In genomic region chr3:79202275-79203153, GRCm38 (mm10) we compare ENCODE assay signal across 8 mouse cellular contexts.
DNase-seq lines count a peak whose midpoint lies in the region; ATAC-seq and TF ChIP-seq lines count a peak whose summit lies in the region.

No protein-coding gene starts in this region.

- TF ChIP-seq POLR2A in MEL (IDR thresholded peaks at IDR 0.05; ENCODE audit: control insufficient read depth in 1 of 2, insufficient read depth in 1 of 2, low read depth in 1 of 2, low read length in 2 of 2, poor library complexity in 1 of 2), result no peak

- peak overlapping the region; percentile 43 for H3K9ac ChIP-seq in MEL (ENCODE audit: control insufficient read depth, low read depth, low read length, poor library complexity, severe bottlenecking)
- H3K9ac ChIP-seq in forebrain, embryonic 13.5 days, result no peak overlapping the region
- no peak overlapping the region for H3K9ac ChIP-seq in lung, embryonic 14.5 days

- peak; percentile 79 to 94 (median 88) for TF ChIP-seq CTCF in MEL (IDR thresholded peaks at IDR 0.05 in 2 of 3, conservative IDR thresholded peaks at IDR 0.05 in 1 of 3; ENCODE audit: control insufficient read depth in 1 of 3, insufficient read depth in 1 of 3, low read depth in 2 of 3, low read length in 3 of 3, poor library complexity in 1 of 3, severe bottlenecking in 1 of 3)
- peak; percentile 90 for TF ChIP-seq CTCF in lung, embryonic 14.5 days (IDR thresholded peaks at IDR 0.05; ENCODE audit: low read depth)

- peak; percentile 86 for DNase-seq in MEL (ENCODE audit: low read depth, low spot score)
- DNase-seq in c-Kit-positive CD71-positive TER-119-negative erythroid progenitor cells, embryonic 14.5 days (ENCODE audit: low read depth), result peak; percentile 59
- peak; percentile 78 to 81 for DNase-seq in heart, postnatal 36 days
- peak; percentile 86 for DNase-seq in layer of hippocampus, adult 11-12 months (ENCODE audit: low spot score)
- DNase-seq in lung, embryonic 14.5 days, result peak; percentile 92
- DNase-seq in ovary, postnatal 14 days (ENCODE audit: low spot score), result peak; percentile 62
- peak; percentile 37 to 76 for DNase-seq in urinary bladder, postnatal 4 days (ENCODE audit: low spot score in 2 of 2)

- intact Hi-C loops in heart, postnatal 36 days (cut with DNase I), result loop anchor here (1.0 to 5.0 kb wide), 3 partner anchors 240 to 384 kb away; no protein-coding TSS in a partner anchor

- 45% methylated on average over 11 of the region's 11 CpGs for WGBS in forebrain, embryonic 13.5 days
- whole genome bisulfite sequencing in lung, embryonic 14.5 days, result 33% methylated on average over 11 of the region's 11 CpGs

- H3K27ac ChIP-seq in MEL (ENCODE audit: control insufficient read depth, low read depth, low read length), result peak overlapping the region; percentile 77
- no peak overlapping the region for H3K27ac ChIP-seq in forebrain, embryonic 13.5 days
- no peak overlapping the region for H3K27ac ChIP-seq in lung, embryonic 14.5 days (ENCODE audit: low read depth)

- ATAC-seq in forebrain, embryonic 13.5 days, result peak; percentile 73
- peak; percentile 70 for ATAC-seq in lung, embryonic 14.5 days (ENCODE audit: insufficient read depth)

- H3K4me3 ChIP-seq in MEL (ENCODE audit: control insufficient read depth in 1 of 2, insufficient read depth in 1 of 2, low read depth in 2 of 2, low read length in 2 of 2), result peak overlapping the region; percentile 22 to 35; a peak in 3 of 4 replicates
- no peak overlapping the region for H3K4me3 ChIP-seq in forebrain, embryonic 13.5 days
- no peak overlapping the region for H3K4me3 ChIP-seq in lung, embryonic 14.5 days (ENCODE audit: low read depth, low read length)

- H3K79me2 ChIP-seq in MEL (ENCODE audit: control insufficient read depth, insufficient read depth, low read length, poor library complexity), result no peaks in the 10 kb centered on the region

- no peaks in the 10 kb centered on the region for H3K9me3 ChIP-seq in MEL (replicated peaks; ENCODE audit: insufficient read depth, low read length)
- no peaks in the 10 kb centered on the region for H3K9me3 ChIP-seq in forebrain, embryonic 13.5 days (replicated peaks)
- no peaks in the 10 kb centered on the region for H3K9me3 ChIP-seq in lung, embryonic 14.5 days (ENCODE audit: low read depth, low read length)

- H3K4me1 ChIP-seq in MEL (ENCODE audit: control insufficient read depth in 1 of 2, insufficient read depth in 2 of 2, low read length in 2 of 2), result peaks cover 0 to 5% of the 10 kb centered on the region in 2 experiments; a peak in 1 of 4 replicates
- H3K4me1 ChIP-seq in forebrain, embryonic 13.5 days, result peaks cover 21% of the 10 kb centered on the region
- H3K4me1 ChIP-seq in lung, embryonic 14.5 days (ENCODE audit: insufficient read depth), result peaks cover 7% of the 10 kb centered on the region

- peak in 1 of 2 experiments; percentile 18; a peak in 1 of 4 replicates for TF ChIP-seq EP300 in MEL (IDR thresholded peaks at IDR 0.05; ENCODE audit: low read depth in 1 of 2, low read length in 2 of 2)

- H3K4me2 ChIP-seq in forebrain, embryonic 13.5 days, result no peak overlapping the region
- no peak overlapping the region for H3K4me2 ChIP-seq in lung, embryonic 14.5 days

- no peaks in the 10 kb centered on the region; a peak in 1 of 4 replicates for H3K36me3 ChIP-seq in MEL (ENCODE audit: control insufficient read depth in 1 of 2, insufficient read depth in 2 of 2, low read length in 2 of 2)
- no peaks in the 10 kb centered on the region for H3K36me3 ChIP-seq in forebrain, embryonic 13.5 days (ENCODE audit: poor library complexity, severe bottlenecking)
- H3K36me3 ChIP-seq in lung, embryonic 14.5 days (ENCODE audit: insufficient read depth), result no peaks in the 10 kb centered on the region

- no peaks in the 10 kb centered on the region for H3K27me3 ChIP-seq in MEL (ENCODE audit: control insufficient read depth in 1 of 2, insufficient read depth in 2 of 2, low read length in 2 of 2)
- no peaks in the 10 kb centered on the region for H3K27me3 ChIP-seq in forebrain, embryonic 13.5 days
- H3K27me3 ChIP-seq in lung, embryonic 14.5 days (ENCODE audit: insufficient read depth, low read length), result no peaks in the 10 kb centered on the region

- peak; percentile 94 for TF ChIP-seq RAD21 in MEL (IDR thresholded peaks at IDR 0.05; ENCODE audit: low read depth, low read length)

TF ChIP-seq in MEL, 35 proteins besides CTCF, POLR2A, EP300 and RAD21:
- peak; percentile 27; the same call in 1 of the 2 replicates for TF ChIP-seq BHLHE40 (IDR thresholded peaks at IDR 0.05; ENCODE audit: borderline replicate concordance, low read depth, low read length)
- TF ChIP-seq GATA1 (IDR thresholded peaks at IDR 0.05; ENCODE audit: low read depth, low read length), result peak; percentile 57; the same call in 1 of the 2 replicates
- peak; percentile 87 for TF ChIP-seq ZNF384 (IDR thresholded peaks at IDR 0.05; ENCODE audit: low read depth, low read length)
- peak; percentile 94 for TF ChIP-seq SMC3 (IDR thresholded peaks at IDR 0.05; ENCODE audit: low read depth, low read length)
- TF ChIP-seq MYB (IDR thresholded peaks at IDR 0.05; ENCODE audit: low read depth, low read length), result no peak
- TF ChIP-seq USF1 (IDR thresholded peaks at IDR 0.05; ENCODE audit: low read depth, low read length), result peak; percentile 84
- no peak for TF ChIP-seq KAT2A (conservative IDR thresholded peaks at IDR 0.05; ENCODE audit: low read depth, low read length)
- TF ChIP-seq SIN3A (IDR thresholded peaks at IDR 0.05; ENCODE audit: low read length), result peak; percentile 79
- TF ChIP-seq ZC3H11A (IDR thresholded peaks at IDR 0.05; ENCODE audit: low read depth, low read length), result peak; percentile 94
- TF ChIP-seq ETS1 (IDR thresholded peaks at IDR 0.05; ENCODE audit: low read depth, low read length), result peak; percentile 21; the same call in 1 of the 2 replicates
- TF ChIP-seq MEF2A (IDR thresholded peaks at IDR 0.05; ENCODE audit: extremely low read depth, insufficient replicate concordance, low read depth, low read length, poor library complexity, severe bottlenecking), result no peak
- TF ChIP-seq USF2 (IDR thresholded peaks at IDR 0.05; ENCODE audit: borderline replicate concordance in 1 of 2, insufficient read depth in 1 of 2, low read depth in 1 of 2, low read length in 2 of 2), result 0 out of 4 replicates have a peak, but pooled peaks of 1 of the 2 experiments have one; percentile 36
- TF ChIP-seq HCFC1 (IDR thresholded peaks at IDR 0.05; ENCODE audit: low read depth, low read length), result no peak
- no peak for TF ChIP-seq ELF1 (IDR thresholded peaks at IDR 0.05; ENCODE audit: low read depth, low read length)
- peak; percentile 86 for TF ChIP-seq MXI1 (IDR thresholded peaks at IDR 0.05; ENCODE audit: low read depth, low read length)
- TF ChIP-seq MYC (IDR thresholded peaks at IDR 0.05; ENCODE audit: low read depth, low read length), result peak; percentile 97
- TF ChIP-seq MAX (IDR thresholded peaks at IDR 0.05; ENCODE audit: low read length), result peak; percentile 92

Comparison
In these comparisons a context has a peak if more than half of its experiments do, and no peak if none do; other contexts are left out.
1. H3K4me3 ChIP-seq: peak in MEL (2 of 2); none in forebrain, embryonic 13.5 days (single experiment) and lung, embryonic 14.5 days (single experiment).
2. Peak in every context shown above with its lines, with median percentiles within 50 percentile points of each other: DNase-seq.